Mouse (Mus musculus): ENCODE data around the gene Smim9. TPM values are rescaled to one million over a fixed set of nuclear protein-coding genes. Genes with fewer than 3 reads are reported as not detected.

Smim9 gene
- not detected for polyA plus RNA-seq (2012; fragmentation: generic; extraction: Trizol)

GRCm38 (mm10) chrX:75163670-75164069 lies at the start of gene Smim9:
Gene Smim9, minus strand, starts transcription at chrX:75163770.

GRCm38 (mm10) chrX:75130467-75131160 lies 33.0 kb downstream of the Smim9 start, which contains the start of gene Mpp1:
Gene Mpp1, minus strand, starts transcription at chrX:75131016.

Other genes starting within 250 kb of the Smim9 start
- 1 to 10 TPM in 1 of 2 experiments, under 1 TPM in 1; 0.21 to 2.3 TPM for gene Gab3, start 78.3 kb downstream of the Smim9 start, polyA plus RNA-seq (2012; fragmentation: generic; extraction: Trizol)
- gene Dkc1, start 67.9 kb downstream of the Smim9 start, polyA plus RNA-seq (2012; fragmentation: generic; extraction: Trizol): 10 to 100 TPM in 1 of 2 experiments, 1 to 10 TPM in 1; 6.5 to 15.6 TPM
- gene Mpp1, start 32.8 kb downstream of the Smim9 start, polyA plus RNA-seq (2012; fragmentation: generic; extraction: Trizol): 10 to 100 TPM; 27.4 to 85.6 TPM
- 10 to 100 TPM in 1 of 2 experiments, 1 to 10 TPM in 1; 8.7 to 50.3 TPM for gene Fundc2, start 218.6 kb upstream of the Smim9 start, polyA plus RNA-seq (2012; fragmentation: generic; extraction: Trizol)
- under 1 TPM; 0.07 to 0.58 TPM for gene F8, start 218.8 kb upstream of the Smim9 start, polyA plus RNA-seq (2012; fragmentation: generic; extraction: Trizol)